Mouse (Mus musculus) erythroblast, adult 5-6 weeks (primary cell): ENCODE measurements around the gene Olfr1307. TPM values are rescaled to one million over a fixed set of nuclear protein-coding genes. Genes with fewer than 3 reads are reported as not detected.

Experiments
- ATAC-seq: replicated peaks from 2 replicates; pipeline ENCODE4 v1.8.0; 2016; ENCODE audit warnings: moderate number of reproducible peaks, mild to moderate bottlenecking, moderate TSS enrichment, inconsistent platforms; ENCODE audit not compliant: poor library complexity, low FRiP score, severe bottlenecking
- total RNA-seq, 2 experiments: library from RNA; stranded (forward) in 1 of 2; stranded (reverse) in 1 of 2; fragments of 150-400 nt in 1 of 2; fragments of 200-764, 138-1000 nt in 1 of 2; gene quantifications; 2 replicates each; pipeline versions ENCODE4 v1.2.3 to v1.2.4; 2015 to 2017; ENCODE audit warnings: low replicate concordance in 2 of 2

Olfr1307 gene
- total RNA-seq (2015; ENCODE audit: low replicate concordance), result not detected in 2 replicates
- 0.14 TPM in 1 of 2 replicates, not detected in the other for total RNA-seq (2017; ENCODE audit: low replicate concordance)

DNA sequence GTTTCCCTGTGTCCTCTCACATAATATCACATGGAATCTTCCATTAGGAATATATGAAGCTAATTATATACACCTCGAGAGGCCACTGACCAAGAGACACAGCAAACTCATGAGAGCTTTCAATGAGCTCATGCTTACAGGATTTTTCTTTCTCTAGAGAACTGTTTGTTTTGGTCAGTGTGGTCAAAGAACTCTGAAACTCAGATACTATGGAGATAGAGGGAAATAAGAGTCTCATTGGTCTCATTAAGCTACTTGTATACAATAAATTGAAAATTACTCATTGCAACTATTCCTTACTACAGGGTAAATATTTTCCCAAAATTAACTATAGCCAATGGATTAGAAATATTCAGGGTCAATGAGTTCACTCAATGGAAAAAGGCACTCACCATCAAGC, at the start of gene Olfr1307:
Gene Olfr1307, minus strand, starts transcription at position 101 of the 400 bp plus-strand sequence.
- ATAC-seq, result no peak

DNA sequence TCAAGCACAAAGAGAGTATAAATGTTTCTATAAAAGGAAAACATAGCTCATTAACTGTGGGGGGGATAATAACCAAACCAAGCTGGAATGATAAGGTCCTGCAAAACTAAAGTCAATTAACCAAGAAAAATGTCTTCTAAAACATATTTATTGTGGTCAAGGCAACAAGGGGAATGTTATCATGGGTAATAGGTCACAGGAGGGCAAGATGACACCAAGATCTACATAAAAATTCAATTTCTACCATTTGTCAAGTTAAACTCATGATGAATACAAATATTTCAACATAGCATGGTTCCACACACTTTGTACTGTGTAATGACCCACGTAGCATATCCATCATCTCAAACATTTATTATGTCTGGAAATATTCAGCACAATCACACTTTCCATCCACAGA, 40.9 kb upstream of the Olfr1307 start, which contains the start of gene Olfr1309:
Gene Olfr1309, minus strand, starts transcription at position 101 of the 400 bp plus-strand sequence.
- ATAC-seq, result no peak

DNA sequence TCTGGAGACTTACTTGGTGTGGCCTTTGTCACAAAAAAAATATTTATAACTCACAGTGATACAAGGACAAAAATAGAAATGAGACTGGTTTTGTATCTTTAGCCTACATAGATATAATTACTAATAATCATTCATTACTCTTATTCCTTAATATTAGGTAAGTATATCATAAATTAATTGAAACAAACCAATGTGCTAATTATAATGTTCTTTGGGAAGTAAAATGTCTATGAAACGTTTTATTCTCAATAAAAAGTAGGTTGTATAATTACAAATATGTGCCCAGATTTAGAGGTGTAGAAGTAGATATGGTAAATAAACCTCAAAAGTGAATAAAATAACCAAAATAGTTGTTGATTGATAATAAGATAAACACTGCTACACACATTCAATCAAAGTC, 15.6 kb upstream of the Olfr1307 start, which contains the start of gene Olfr1308:
Gene Olfr1308, minus strand, starts transcription at position 101 of the 400 bp plus-strand sequence.
- no peak for ATAC-seq

DNA sequence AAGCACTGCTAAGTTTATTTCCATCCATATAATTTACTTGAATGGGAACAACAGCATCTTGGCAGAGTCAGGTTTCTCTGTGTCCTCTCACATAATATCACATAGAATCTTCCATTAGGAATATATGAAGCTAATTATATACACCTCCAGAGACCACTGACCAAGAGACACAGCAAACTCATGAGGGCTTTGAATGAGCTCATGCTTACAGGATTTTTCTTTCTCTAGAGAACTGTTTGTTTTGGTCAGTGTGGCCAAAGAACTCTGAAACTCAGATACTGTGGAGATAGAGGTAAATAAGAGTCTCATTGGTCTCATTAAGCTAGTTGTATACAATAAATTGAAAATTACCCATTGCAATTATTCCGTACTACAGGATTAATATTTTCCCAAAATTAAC, 33.1 kb downstream of the Olfr1307 start, which contains the start of gene Olfr1306:
Gene Olfr1306, minus strand, starts transcription at position 101 of the 400 bp plus-strand sequence.
- ATAC-seq, result no peak

Other genes with a start within 250 kb of the Olfr1307 start
- gene Olfr1301, start 198.4 kb downstream of the Olfr1307 start, total RNA-seq (2015; ENCODE audit: low replicate concordance), result not detected in 2 replicates
- gene Olfr1301, start 198.4 kb downstream of the Olfr1307 start, total RNA-seq (2017; ENCODE audit: low replicate concordance), result 0.26 TPM in 1 of 2 replicates, not detected in the other
- not detected in 2 replicates for gene Olfr1302, start 172.0 kb downstream of the Olfr1307 start, total RNA-seq (2015; ENCODE audit: low replicate concordance)
- not detected in 2 replicates for gene Olfr1302, start 172.0 kb downstream of the Olfr1307 start, total RNA-seq (2017; ENCODE audit: low replicate concordance)
- gene Olfr1303, start 129.1 kb downstream of the Olfr1307 start, total RNA-seq (2015; ENCODE audit: low replicate concordance), result not detected in 2 replicates
- 0.42 TPM in 1 of 2 replicates, not detected in the other for gene Olfr1303, start 129.1 kb downstream of the Olfr1307 start, total RNA-seq (2017; ENCODE audit: low replicate concordance)
- not detected in 2 replicates for gene Olfr1305, start 72.3 kb downstream of the Olfr1307 start, total RNA-seq (2015; ENCODE audit: low replicate concordance)
- not detected in 2 replicates for gene Olfr1305, start 72.3 kb downstream of the Olfr1307 start, total RNA-seq (2017; ENCODE audit: low replicate concordance)
- gene Olfr1306, start 33.2 kb downstream of the Olfr1307 start, total RNA-seq (2015; ENCODE audit: low replicate concordance), result not detected in 2 replicates
- not detected in 2 replicates for gene Olfr1306, start 33.2 kb downstream of the Olfr1307 start, total RNA-seq (2017; ENCODE audit: low replicate concordance)
- gene Olfr1308, start 15.5 kb upstream of the Olfr1307 start, total RNA-seq (2015; ENCODE audit: low replicate concordance), result not detected in 2 replicates
- not detected in 2 replicates for gene Olfr1308, start 15.5 kb upstream of the Olfr1307 start, total RNA-seq (2017; ENCODE audit: low replicate concordance)
- not detected in 2 replicates for gene Olfr1309, start 40.8 kb upstream of the Olfr1307 start, total RNA-seq (2015; ENCODE audit: low replicate concordance)
- gene Olfr1309, start 40.8 kb upstream of the Olfr1307 start, total RNA-seq (2017; ENCODE audit: low replicate concordance), result not detected in 2 replicates
- not detected in 2 replicates for gene Olfr1310, start 63.3 kb upstream of the Olfr1307 start, total RNA-seq (2015; ENCODE audit: low replicate concordance)
- gene Olfr1310, start 63.3 kb upstream of the Olfr1307 start, total RNA-seq (2017; ENCODE audit: low replicate concordance), result not detected in 2 replicates
- gene Olfr1311, start 75.0 kb upstream of the Olfr1307 start, total RNA-seq (2015; ENCODE audit: low replicate concordance), result not detected in 2 replicates
- gene Olfr1311, start 75.0 kb upstream of the Olfr1307 start, total RNA-seq (2017; ENCODE audit: low replicate concordance), result not detected in 2 replicates
- not detected in 2 replicates for gene Olfr1312, start 100.8 kb upstream of the Olfr1307 start, total RNA-seq (2015; ENCODE audit: low replicate concordance)
- not detected in 2 replicates for gene Olfr1312, start 100.8 kb upstream of the Olfr1307 start, total RNA-seq (2017; ENCODE audit: low replicate concordance)
- not detected in 2 replicates for gene Olfr1313, start 128.4 kb upstream of the Olfr1307 start, total RNA-seq (2015; ENCODE audit: low replicate concordance)
- not detected in 2 replicates for gene Olfr1313, start 128.4 kb upstream of the Olfr1307 start, total RNA-seq (2017; ENCODE audit: low replicate concordance)
- gene Olfr1314, start 147.3 kb upstream of the Olfr1307 start, total RNA-seq (2015; ENCODE audit: low replicate concordance), result not detected in 2 replicates
- not detected in 2 replicates for gene Olfr1314, start 147.3 kb upstream of the Olfr1307 start, total RNA-seq (2017; ENCODE audit: low replicate concordance)
- not detected in 2 replicates for gene Olfr1315-ps1, start 166.0 kb upstream of the Olfr1307 start, total RNA-seq (2015; ENCODE audit: low replicate concordance)
- not detected in 2 replicates for gene Olfr1315-ps1, start 166.0 kb upstream of the Olfr1307 start, total RNA-seq (2017; ENCODE audit: low replicate concordance)
- not detected in 2 replicates for gene Olfr1316, start 185.5 kb upstream of the Olfr1307 start, total RNA-seq (2015; ENCODE audit: low replicate concordance)
- gene Olfr1316, start 185.5 kb upstream of the Olfr1307 start, total RNA-seq (2017; ENCODE audit: low replicate concordance), result not detected in 2 replicates
- not detected in 2 replicates for gene Olfr1317, start 190.9 kb upstream of the Olfr1307 start, total RNA-seq (2015; ENCODE audit: low replicate concordance)
- not detected in 2 replicates for gene Olfr1317, start 190.9 kb upstream of the Olfr1307 start, total RNA-seq (2017; ENCODE audit: low replicate concordance)
- not detected in 2 replicates for gene Olfr1318, start 204.8 kb upstream of the Olfr1307 start, total RNA-seq (2015; ENCODE audit: low replicate concordance)
- not detected in 2 replicates for gene Olfr1318, start 204.8 kb upstream of the Olfr1307 start, total RNA-seq (2017; ENCODE audit: low replicate concordance)